22 mouse cellular contexts compared by ENCODE assay signal in the genomic region with DNA sequence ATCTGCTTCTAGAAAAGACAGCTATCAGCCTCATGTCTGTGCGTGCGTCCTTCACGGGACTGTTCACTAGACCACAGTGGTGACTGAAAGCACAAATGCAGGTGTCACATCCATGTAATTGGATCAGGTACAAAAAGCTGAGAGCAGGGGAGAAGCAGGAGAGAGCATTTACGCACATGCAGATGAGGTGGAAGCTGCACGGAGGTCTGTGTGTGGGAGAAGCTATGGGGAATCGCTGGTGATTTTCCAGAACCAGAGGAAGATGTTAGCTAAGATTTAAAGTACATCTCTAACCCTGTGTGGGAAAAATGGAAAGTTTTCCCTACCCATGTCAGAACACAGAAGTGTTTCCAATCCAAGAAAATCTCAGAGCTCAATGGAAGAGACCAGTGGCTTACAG. TPM values are rescaled to one million over a fixed set of nuclear protein-coding genes. Genes with fewer than 3 reads are reported as not detected.
DNase-seq lines count a peak whose midpoint lies in the region; ATAC-seq and TF ChIP-seq lines count a peak whose summit lies in the region.
"Had no signal": no experiment of that assay in that cellular context is flagged by ENCODE, and none has a peak within 500 bp of the region (broad histone marks: within the 10 kb centered on the region; RNA-seq: fewer than 3 reads in every experiment).

No protein-coding gene starts in this region.

- ATAC-seq in midbrain, embryonic 14.5 days (ENCODE audit: low FRiP score, low TSS enrichment), result no peak
- ATAC-seq: forebrain, embryonic 13.5 days; forebrain, postnatal 0 days; hindbrain, embryonic 16.5 days had no signal

- no peak for TF ChIP-seq CTCF in left cerebral cortex, adult 2 months (IDR thresholded peaks at IDR 0.05)

- H3K9ac ChIP-seq in midbrain, embryonic 14.5 days (replicated peaks; ENCODE audit: low read length), result no peak overlapping the region
- H3K9ac ChIP-seq: forebrain, embryonic 13.5 days; forebrain, postnatal 0 days; hindbrain, embryonic 12.5 days had no signal

- H3K9me3 ChIP-seq in midbrain, embryonic 14.5 days (ENCODE audit: control insufficient read depth, low read length), result no peaks in the 10 kb centered on the region
- H3K9me3 ChIP-seq: embryonic facial prominence, embryonic 10.5 days; hindbrain, embryonic 12.5 days had no signal

- no peak overlapping the region for H3K4me3 ChIP-seq in left cerebral cortex, adult 2 months
- no peak overlapping the region for H3K4me3 ChIP-seq in midbrain, embryonic 14.5 days (replicated peaks; ENCODE audit: low read depth, low read length)
- H3K4me3 ChIP-seq: embryonic facial prominence, embryonic 10.5 days; forebrain, embryonic 13.5 days; hindbrain, embryonic 12.5 days had no signal

- H3K36me3 ChIP-seq in midbrain, embryonic 14.5 days (ENCODE audit: control insufficient read depth, insufficient read depth, low read length), result peaks cover 81% of the 10 kb centered on the region

- no peak overlapping the region for H3K4me2 ChIP-seq in midbrain, embryonic 14.5 days (ENCODE audit: low read length)
- H3K4me2 ChIP-seq: forebrain, embryonic 13.5 days; hindbrain, embryonic 12.5 days had no signal

- WGBS in midbrain, embryonic 14.5 days, result 94% methylated on average over 6 of the region's 6 CpGs

- peak overlapping the region; percentile 47 for H3K27ac ChIP-seq in left cerebral cortex, adult 2 months
- H3K27ac ChIP-seq in midbrain, embryonic 14.5 days (replicated peaks; ENCODE audit: low read depth, low read length), result no peak overlapping the region
- H3K27ac ChIP-seq: embryonic facial prominence, embryonic 10.5 days; forebrain, embryonic 13.5 days; hindbrain, embryonic 12.5 days had no signal

- no peaks in the 10 kb centered on the region for H3K27me3 ChIP-seq in midbrain, embryonic 14.5 days (ENCODE audit: control insufficient read depth, insufficient read depth, low read length)
- H3K27me3 ChIP-seq: forebrain, embryonic 13.5 days; hindbrain, embryonic 12.5 days had no signal

- no peaks in the 10 kb centered on the region for H3K4me1 ChIP-seq in midbrain, embryonic 14.5 days (ENCODE audit: control insufficient read depth, insufficient read depth, low read length)
- H3K4me1 ChIP-seq: embryonic facial prominence, embryonic 10.5 days; forebrain, embryonic 13.5 days; hindbrain, embryonic 12.5 days had no signal

- intact Hi-C loops in left cerebral cortex, adult 2 months (cut with DNase I), result no loop called here
- intact Hi-C loops in left cerebral cortex, postnatal 4 days (cut with DNase I), result no loop called here
- intact Hi-C loops in left cerebral cortex, postnatal 14 days (cut with DNase I), result no loop called here

- DNase-seq in frontal cortex, adult 2 months (ENCODE audit: extremely low spot score in 1 of 2, low spot score in 1 of 2), result peak; percentile 25 to 57
- no peak for DNase-seq in frontal cortex, postnatal 10 days (ENCODE audit: low spot score in 2 of 2)
- peak in 1 of 2 experiments; percentile 36 for DNase-seq in left cerebral cortex, adult 2 months (ENCODE audit: extremely low spot score in 1 of 2, low spot score in 2 of 2)
- no peak for DNase-seq in left cerebral cortex, postnatal 4 days
- DNase-seq in brain, adult 2 months (ENCODE audit: low read depth, low spot score), result peak; percentile 80
- peak; percentile 13 to 54 for DNase-seq in left cerebral cortex, postnatal 14 days (ENCODE audit: low spot score in 2 of 2)
- DNase-seq in midbrain, embryonic 14.5 days, result no peak
- no peak for DNase-seq in lung, postnatal 14 days
- DNase-seq: adrenal gland, postnatal 10 days; cerebellum, adult 11-12 months; cerebellum, adult 9-10 months; cerebellum, postnatal 25 days; forebrain, postnatal 0 days; gastrocnemius, postnatal 36 days; heart, adult 11 months; heart, postnatal 10 days; heart, postnatal 4 days had no signal

RNA-seq across cellular contexts. Expression of a gene that starts 17.5 kb away (rescaled TPM):
- 45.4 and 47.6 TPM in 2 replicates for polyA plus RNA-seq in frontal cortex, adult 2 months (2012; rRNA removed)
- total RNA-seq in left cerebral cortex, adult 2 months (2021), result 10 to 100 TPM; 47.3 to 51.9 TPM
- 10 to 100 TPM; 38.4 to 42.9 TPM for total RNA-seq in left cerebral cortex, postnatal 4 days (2021)
- 10 to 100 TPM; 46.9 to 53.1 TPM for total RNA-seq in left cerebral cortex, postnatal 14 days (2021)
- 34.6 and 39.0 TPM in 2 replicates for polyA plus RNA-seq in midbrain, embryonic 14.5 days (2014; fragmentation: Nextera tagmentation; extraction: Ambion mirVana)

RNA-seq across cellular contexts. Expression of a gene that starts 17.5 kb away (rescaled TPM):
- 51.0 and 54.7 TPM in 2 replicates for polyA plus RNA-seq in frontal cortex, adult 2 months (2012; rRNA removed)
- 10 to 100 TPM; 40.5 to 46.0 TPM for total RNA-seq in left cerebral cortex, adult 2 months (2021)
- total RNA-seq in left cerebral cortex, postnatal 4 days (2021), result 10 to 100 TPM; 27.6 to 31.2 TPM
- 10 to 100 TPM; 27.7 to 31.2 TPM for total RNA-seq in left cerebral cortex, postnatal 14 days (2021)
- polyA plus RNA-seq in midbrain, embryonic 14.5 days (2014; fragmentation: Nextera tagmentation; extraction: Ambion mirVana), result 29.4 and 35.5 TPM in 2 replicates

RNA-seq across cellular contexts. Expression of a gene that starts 33.1 kb away (rescaled TPM):
- 83.9 and 84.9 TPM in 2 replicates for polyA plus RNA-seq in frontal cortex, adult 2 months (2012; rRNA removed)
- 10 to 100 TPM; 58.5 to 62.5 TPM for total RNA-seq in left cerebral cortex, adult 2 months (2021)
- 10 to 100 TPM; 82.6 to 88.1 TPM for total RNA-seq in left cerebral cortex, postnatal 4 days (2021)
- total RNA-seq in left cerebral cortex, postnatal 14 days (2021), result 10 to 100 TPM; 59.4 to 65.9 TPM
- polyA plus RNA-seq in midbrain, embryonic 14.5 days (2014; fragmentation: Nextera tagmentation; extraction: Ambion mirVana), result 77.9 and 112 TPM in 2 replicates

RNA-seq across cellular contexts. Expression of a gene that starts 51.5 kb away (rescaled TPM):
- polyA plus RNA-seq in frontal cortex, adult 2 months (2012; rRNA removed), result 0.30 and 0.40 TPM in 2 replicates
- total RNA-seq in left cerebral cortex, adult 2 months (2021), result 1 to 10 TPM; 1.4 to 1.7 TPM
- total RNA-seq in left cerebral cortex, postnatal 4 days (2021), result 1 to 10 TPM; 1.8 to 1.9 TPM
- total RNA-seq in left cerebral cortex, postnatal 14 days (2021), result 1 to 10 TPM; 1.3 to 2.8 TPM
- not detected in 2 replicates for polyA plus RNA-seq in midbrain, embryonic 14.5 days (2014; fragmentation: Nextera tagmentation; extraction: Ambion mirVana)
- total RNA-seq: MEL had no signal
- polyA plus RNA-seq: forebrain, embryonic 13.5 days; forebrain, postnatal 0 days had no signal

Comparison
In these comparisons a context has a peak if more than half of its experiments do, and no peak if none do; other contexts are left out.
1. DNase-seq: peak in frontal cortex, adult 2 months (2 of 2), brain, adult 2 months (single experiment) and left cerebral cortex, postnatal 14 days (2 of 2); none in frontal cortex, postnatal 10 days (0 of 2), left cerebral cortex, postnatal 4 days (single experiment), midbrain, embryonic 14.5 days (single experiment) and lung, postnatal 14 days (single experiment).